Mouse (Mus musculus) ES-Bruce4 (cell line): ENCODE measurements at regions not wholly inside any gene's neighbourhood (a gene's known extent, or its start where the extent isn't known, plus 50 kb on each side); places are given as distances from the start of the nearest gene placed in this dataset.

Experiments
- CTCF ChIP-seq: IDR thresholded peaks from one replicate; pipeline ENCODE4 v1.8.1; 2011; ENCODE audit warnings: low read depth, low read length
- POLR2A ChIP-seq: IDR thresholded peaks from one replicate; pipeline ENCODE4 v1.8.1; 2011; ENCODE audit warnings: low read length; ENCODE audit not compliant: insufficient read depth

DNA sequence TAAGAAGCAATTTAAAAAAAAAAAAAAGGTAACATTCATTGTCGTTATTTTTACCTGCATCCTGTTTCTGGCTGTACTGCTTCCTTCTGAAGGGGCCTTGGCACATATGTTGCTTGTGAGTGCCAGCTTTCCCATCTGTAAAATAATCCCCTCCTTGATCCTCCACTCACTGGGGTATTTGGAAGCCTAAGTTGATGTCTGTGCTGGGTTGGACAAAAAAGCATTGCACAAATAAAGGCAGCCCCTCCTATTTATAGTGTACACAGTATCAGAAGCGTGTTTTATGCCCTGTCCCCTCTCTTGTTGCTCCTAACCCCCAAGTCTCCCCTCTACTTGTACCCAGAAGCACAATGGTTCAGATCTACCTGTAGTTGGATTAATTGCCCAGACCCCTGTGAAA lies 195.0 kb downstream of the Brinp2 start:
- TF ChIP-seq POLR2A, result no peak
- no peak for TF ChIP-seq CTCF
